ENCODE assay signal across 13 mouse cellular contexts in the genomic region with DNA sequence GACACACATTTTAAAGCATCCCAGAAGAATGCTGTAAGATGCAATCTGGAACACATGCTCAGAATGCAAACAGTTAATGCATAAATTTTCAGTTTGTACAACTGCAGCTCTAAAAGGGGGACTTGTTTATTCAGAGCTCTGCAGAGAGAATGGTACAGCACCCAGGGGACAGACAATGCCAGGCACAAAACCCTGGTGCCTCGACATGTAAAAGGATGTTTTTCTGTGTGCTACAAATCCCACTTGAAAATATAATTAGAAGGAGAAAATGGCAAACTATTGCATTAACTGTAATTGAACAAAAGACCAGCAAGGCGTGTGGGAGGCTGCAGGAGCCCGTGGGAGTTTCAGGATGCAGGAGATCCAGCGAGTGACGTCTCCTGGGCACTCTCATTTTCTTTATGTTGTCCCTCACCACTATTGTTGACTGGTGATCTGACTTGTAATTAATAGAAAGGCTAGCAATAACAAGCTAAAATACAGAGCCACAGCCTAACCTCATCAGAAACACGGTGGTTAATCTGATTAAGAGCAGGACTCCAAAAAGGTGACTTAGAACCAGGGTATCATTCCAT. TPM values are rescaled to one million over a fixed set of nuclear protein-coding genes. Genes with fewer than 3 reads are reported as not detected.
A peak's percentile ranks its signal among the peaks of the same experiment; 100 is the strongest.
DNase-seq lines count a peak whose midpoint lies in the region; ATAC-seq and TF ChIP-seq lines count a peak whose summit lies in the region.
"Had no signal": no experiment of that assay in that cellular context is flagged by ENCODE, and none has a peak within 500 bp of the region (broad histone marks: within the 10 kb centered on the region; RNA-seq: fewer than 3 reads in every experiment).

No protein-coding gene starts in this region.

- no peak overlapping the region for H3K4me3 ChIP-seq in neural tube, embryonic 11.5 days (ENCODE audit: low read depth, low read length)
- no peak overlapping the region for H3K4me3 ChIP-seq in forebrain, embryonic 14.5 days (ENCODE audit: low read depth, low read length)
- H3K4me3 ChIP-seq in midbrain, embryonic 10.5 days, result peak overlapping the region; percentile 21
- H3K4me3 ChIP-seq in neural tube, embryonic 15.5 days (replicated peaks), result no peak overlapping the region
- no peak overlapping the region for H3K4me3 ChIP-seq in cerebellum, adult 2 months (replicated peaks; ENCODE audit: insufficient read depth, low read depth, low read length)

- H3K36me3 ChIP-seq in neural tube, embryonic 11.5 days (ENCODE audit: control insufficient read depth, insufficient read depth, low read length), result peaks cover 5% of the 10 kb centered on the region; the same call in 1 of the 2 replicates
- H3K36me3 ChIP-seq in forebrain, embryonic 14.5 days (ENCODE audit: control insufficient read depth, insufficient read depth, low read length), result 0 out of 2 replicates have a peak, but pooled peaks cover 7% of the 10 kb centered on the region
- H3K36me3 ChIP-seq in midbrain, embryonic 10.5 days, result peaks cover 59% of the 10 kb centered on the region
- H3K36me3 ChIP-seq in neural tube, embryonic 15.5 days, result peaks cover 15% of the 10 kb centered on the region

- no peak for TF ChIP-seq CTCF in cerebellum, adult 2 months (IDR thresholded peaks at IDR 0.05; ENCODE audit: borderline replicate concordance, insufficient read depth, low read depth, low read length)

- peak; percentile 20; the same call in 1 of the 2 replicates for ATAC-seq in neural tube, embryonic 11.5 days (ENCODE audit: insufficient read depth, low FRiP score, low TSS enrichment)
- peak; percentile 60 for ATAC-seq in forebrain, embryonic 14.5 days
- ATAC-seq in neural tube, embryonic 15.5 days (ENCODE audit: low FRiP score), result peak; percentile 32; the same call in 1 of the 2 replicates
- ATAC-seq in megakaryocyte-erythroid progenitor cell, adult 5-6 weeks (replicated peaks; ENCODE audit: low FRiP score, low TSS enrichment, poor library complexity, severe bottlenecking), result no peak
- ATAC-seq: CD4-positive, CD25-positive, alpha-beta regulatory T cell, adult 4 months had no signal

- peak overlapping the region; percentile 21; the same call in 1 of the 2 replicates for H3K27ac ChIP-seq in neural tube, embryonic 11.5 days (ENCODE audit: low read depth, low read length)
- H3K27ac ChIP-seq in forebrain, embryonic 14.5 days (ENCODE audit: low read depth, low read length), result peak overlapping the region; percentile 67; the same call in 1 of the 2 replicates
- peak overlapping the region; percentile 64 for H3K27ac ChIP-seq in midbrain, embryonic 10.5 days (replicated peaks)
- H3K27ac ChIP-seq in neural tube, embryonic 15.5 days (replicated peaks), result peak overlapping the region; percentile 56
- no peak overlapping the region; the same call in 1 of the 2 replicates for H3K27ac ChIP-seq in cerebellum, adult 2 months (ENCODE audit: insufficient read depth, low read length)

- TF ChIP-seq POLR2A in cerebellum, adult 2 months (IDR thresholded peaks at IDR 0.05; ENCODE audit: borderline replicate concordance, insufficient read depth, low read length), result no peak

- H3K9me3 ChIP-seq in neural tube, embryonic 11.5 days (ENCODE audit: control insufficient read depth, low read length), result no peaks in the 10 kb centered on the region
- no peaks in the 10 kb centered on the region for H3K9me3 ChIP-seq in forebrain, embryonic 14.5 days (replicated peaks; ENCODE audit: control insufficient read depth, low read length)
- H3K9me3 ChIP-seq in midbrain, embryonic 10.5 days (replicated peaks), result no peaks in the 10 kb centered on the region
- H3K9me3 ChIP-seq in neural tube, embryonic 15.5 days (replicated peaks), result no peaks in the 10 kb centered on the region

- peaks cover 25% of the 10 kb centered on the region for H3K4me1 ChIP-seq in neural tube, embryonic 11.5 days (ENCODE audit: control insufficient read depth, insufficient read depth, low read length)
- H3K4me1 ChIP-seq in forebrain, embryonic 14.5 days (ENCODE audit: control insufficient read depth, insufficient read depth, low read length), result peaks cover 13% of the 10 kb centered on the region
- H3K4me1 ChIP-seq in midbrain, embryonic 10.5 days, result peaks cover 62% of the 10 kb centered on the region
- H3K4me1 ChIP-seq in neural tube, embryonic 15.5 days, result peaks cover 47% of the 10 kb centered on the region
- peaks cover 19% of the 10 kb centered on the region for H3K4me1 ChIP-seq in cerebellum, adult 2 months (ENCODE audit: control insufficient read depth, insufficient read depth, low read length)

- H3K27me3 ChIP-seq in neural tube, embryonic 11.5 days (ENCODE audit: control insufficient read depth, insufficient read depth, low read length), result no peaks in the 10 kb centered on the region
- H3K27me3 ChIP-seq in forebrain, embryonic 14.5 days (replicated peaks; ENCODE audit: control insufficient read depth, insufficient read depth, low read length), result no peaks in the 10 kb centered on the region
- 0 out of 2 replicates have a peak, but pooled peaks cover 5% of the 10 kb centered on the region for H3K27me3 ChIP-seq in midbrain, embryonic 10.5 days (ENCODE audit: low read depth, poor library complexity, severe bottlenecking)
- H3K27me3 ChIP-seq in neural tube, embryonic 15.5 days (replicated peaks), result no peaks in the 10 kb centered on the region
- H3K27me3 ChIP-seq in cerebellum, adult 2 months (ENCODE audit: control insufficient read depth, insufficient read depth, low read length), result no peaks in the 10 kb centered on the region

- H3K9ac ChIP-seq in neural tube, embryonic 11.5 days (ENCODE audit: low read length), result peak overlapping the region; percentile 18; the same call in 1 of the 2 replicates
- 0 out of 2 replicates have a peak overlapping the region, but pooled peaks have one; percentile 17 for H3K9ac ChIP-seq in forebrain, embryonic 14.5 days (ENCODE audit: low read length)
- no peak overlapping the region for H3K9ac ChIP-seq in neural tube, embryonic 15.5 days (replicated peaks)

- 47% methylated on average over 6 of the region's 6 CpGs for WGBS in neural tube, embryonic 11.5 days
- 5% methylated on average over 6 of the region's 6 CpGs for WGBS in forebrain, embryonic 14.5 days
- WGBS in midbrain, embryonic 10.5 days, result 40% methylated on average over 6 of the region's 6 CpGs
- 17% methylated on average over 6 of the region's 6 CpGs for WGBS in neural tube, embryonic 15.5 days
- WGBS in cerebellum, adult 2 months, result 44% methylated on average over 6 of the region's 6 CpGs

- DNase-seq in neural tube, embryonic 11.5 days (ENCODE audit: low spot score), result no peak
- DNase-seq in neural tube, embryonic 10.5 days (ENCODE audit: extremely low spot score, low spot score), result no peak
- DNase-seq in forebrain, embryonic 14.5 days (ENCODE audit: low spot score), result peak; percentile 48
- no peak for DNase-seq in midbrain, embryonic 10.5 days (ENCODE audit: low spot score)
- DNase-seq in cerebellum, adult 2 months, result no peak
- no peak for DNase-seq in lung, postnatal 36 days
- DNase-seq: cerebellum, postnatal 36 days; gastrocnemius, postnatal 14 days; kidney, postnatal 10 days; right cerebral cortex, postnatal 14 days had no signal

- no peak overlapping the region for H3K4me2 ChIP-seq in neural tube, embryonic 11.5 days (ENCODE audit: low read depth)
- peak overlapping the region; percentile 35 for H3K4me2 ChIP-seq in forebrain, embryonic 14.5 days (ENCODE audit: low read length)
- 0 out of 2 replicates have a peak overlapping the region, but pooled peaks have one; percentile 2 for H3K4me2 ChIP-seq in neural tube, embryonic 15.5 days

RNA-seq across cellular contexts. Expression of a gene that starts 29.0 kb away (rescaled TPM):
- polyA plus RNA-seq in neural tube, embryonic 11.5 days (2014; fragmentation: Nextera tagmentation; extraction: Ambion mirVana), result 183 and 189 TPM in 2 replicates
- polyA plus RNA-seq in forebrain, embryonic 14.5 days (2014; fragmentation: Nextera tagmentation; extraction: Ambion mirVana), result 19.2 and 20.1 TPM in 2 replicates
- 44.5 and 48.0 TPM in 2 replicates for polyA plus RNA-seq in midbrain, embryonic 10.5 days (2016; fragmentation: Nextera tagmentation; extraction: Ambion mirVana)
- 156 and 166 TPM in 2 replicates for polyA plus RNA-seq in neural tube, embryonic 15.5 days (2015; fragmentation: Nextera tagmentation; extraction: Ambion mirVana)
- total RNA-seq in megakaryocyte-erythroid progenitor cell, adult 5-6 weeks (2014; fragmentation: Nextera tagmentation), result 14.5 and 20.7 TPM in 2 replicates
- total RNA-seq in megakaryocyte-erythroid progenitor cell, adult 5-6 weeks (2017), result 19.9 and 45.5 TPM in 2 replicates
- polyA plus RNA-seq in cerebellum, adult 2 months (2012; rRNA removed), result 45.9 and 46.3 TPM in 2 replicates
